Mouse (Mus musculus) liver (tissue): ENCODE data around the gene Rita1.

Experiments
- DNase-seq: peaks from one replicate; pipeline ENCODE4 v3.0.0-alpha.2; 2020; ENCODE audit warnings: mixed read lengths

Gene Rita1

DNA sequence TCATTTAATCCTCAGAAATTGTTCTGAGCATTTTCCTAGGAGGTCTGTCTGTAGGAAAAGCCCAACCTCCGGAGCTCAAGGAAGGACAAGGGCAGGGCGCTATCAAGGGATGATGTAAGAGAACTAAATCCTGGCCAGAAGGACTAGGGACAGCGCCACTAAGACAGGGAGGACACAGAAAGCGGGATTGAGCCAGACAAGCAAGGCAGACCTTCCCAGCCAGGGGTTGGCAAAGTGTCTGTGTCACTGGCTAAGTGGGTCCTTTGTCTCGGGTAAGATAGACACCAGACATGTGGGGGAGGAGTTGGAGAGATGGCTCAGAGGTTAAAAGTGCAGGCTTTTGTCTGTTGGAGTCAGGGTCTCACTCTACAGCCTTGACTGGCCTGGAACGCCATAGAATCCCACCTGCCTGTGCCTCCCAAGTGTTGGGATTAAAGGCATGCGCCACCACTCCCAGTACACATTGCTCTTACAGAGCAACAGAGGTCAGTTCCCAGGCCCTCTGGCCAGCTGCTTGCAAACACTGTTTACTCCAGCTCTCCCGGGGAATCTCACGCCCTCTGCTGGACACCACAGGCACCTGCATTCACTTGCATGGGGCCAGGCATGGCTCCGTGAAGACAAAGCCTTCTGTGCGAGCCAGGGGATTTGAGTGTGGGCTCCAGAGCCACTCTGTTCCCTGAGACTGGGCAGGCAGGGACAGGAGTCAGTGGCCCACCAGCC lies 11.3 kb downstream of the Rita1 start:
- peak; percentile 75 for DNase-seq

DNA sequence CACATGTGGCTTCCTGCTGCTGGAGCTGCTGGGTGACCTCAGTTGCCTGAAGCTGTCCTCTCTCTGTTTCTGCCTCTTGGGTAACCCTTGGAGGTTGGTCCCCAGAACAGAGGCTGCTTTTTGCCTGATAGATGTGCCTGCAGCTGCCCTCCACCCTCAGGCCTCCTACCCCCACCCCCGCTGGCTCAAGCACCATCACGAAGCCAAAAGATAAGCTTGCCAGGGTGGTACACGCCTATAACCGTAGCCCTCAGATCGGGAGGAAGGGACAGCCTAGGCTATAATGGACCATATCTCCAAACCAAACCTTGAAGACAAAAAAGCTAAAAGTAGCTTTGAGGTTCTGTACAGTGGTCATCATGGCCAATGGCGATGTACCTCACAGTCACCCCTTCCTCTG lies 12.8 kb downstream of the Rita1 start:
- DNase-seq: peak; percentile 87

DNA sequence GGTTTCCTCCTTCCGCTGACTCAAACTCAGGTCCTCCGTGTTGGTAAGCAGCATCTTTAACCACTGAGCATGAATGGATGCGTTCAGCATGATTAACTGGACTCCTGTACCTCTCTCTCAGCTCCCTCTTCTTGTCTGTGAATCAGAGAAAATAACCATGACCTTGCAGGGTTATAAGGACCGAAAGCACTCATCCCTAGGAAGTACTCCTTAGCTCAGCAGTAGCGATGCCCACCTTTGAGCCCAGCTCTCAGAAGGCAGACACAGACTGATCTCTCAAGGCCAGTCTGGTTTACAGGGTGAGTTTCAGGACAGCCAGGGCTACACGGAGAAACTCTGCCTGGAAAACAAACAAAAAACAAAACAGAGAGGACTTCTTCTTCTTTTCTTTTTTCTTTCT lies 17.9 kb downstream of the Rita1 start:
- no peak for DNase-seq

DNA sequence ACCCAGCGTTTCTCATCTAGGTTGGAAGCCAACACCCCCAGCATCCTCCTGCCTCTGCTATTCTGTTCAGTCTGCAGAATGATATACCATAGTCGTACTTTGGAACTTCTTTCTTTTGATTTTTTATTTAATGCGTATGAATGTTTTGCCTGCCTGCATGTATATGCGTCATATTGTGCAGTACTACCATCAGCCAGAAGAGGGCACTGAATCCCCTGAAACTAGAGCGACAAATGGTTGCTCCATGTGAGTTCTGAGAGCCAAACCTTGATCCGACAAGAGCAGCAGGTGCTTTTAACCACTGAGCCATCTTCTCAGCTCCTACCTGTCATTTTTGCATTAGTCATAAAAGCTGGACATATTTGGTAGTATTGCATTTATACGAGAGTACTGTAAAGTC lies 20.2 kb downstream of the Rita1 start:
- DNase-seq: peak; percentile 52

DNA sequence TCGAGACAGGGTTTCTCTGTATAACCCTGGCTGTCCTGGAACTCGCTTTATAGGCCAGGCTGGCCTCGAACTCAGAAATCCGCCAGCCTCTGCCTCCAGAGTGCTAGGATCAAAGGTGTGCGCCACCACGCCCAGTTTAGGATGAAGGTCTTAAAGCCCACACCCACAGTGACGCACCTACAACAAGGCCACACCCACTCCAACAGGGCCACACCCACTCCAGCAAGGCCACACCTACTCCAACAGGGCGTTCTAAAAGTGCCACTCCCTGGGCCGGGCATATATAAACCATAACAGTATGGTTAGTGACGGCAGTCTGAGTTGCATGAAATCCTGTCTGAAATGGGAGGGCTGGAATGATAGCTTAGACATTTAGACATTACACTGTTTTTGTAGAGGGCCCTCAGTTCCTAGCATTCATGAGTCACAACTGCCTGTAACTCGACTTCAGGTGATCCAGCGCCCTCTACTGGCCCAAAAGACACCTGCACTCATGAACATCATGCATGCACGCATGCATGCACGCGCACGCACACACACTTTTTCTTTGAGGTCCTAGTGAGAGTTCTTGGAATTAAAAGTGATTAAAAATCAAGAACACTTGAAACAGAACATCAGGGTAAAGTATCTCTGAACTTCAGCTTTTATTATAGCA lies 21.9 kb downstream of the Rita1 start:
- peak; percentile 72 for DNase-seq

DNA sequence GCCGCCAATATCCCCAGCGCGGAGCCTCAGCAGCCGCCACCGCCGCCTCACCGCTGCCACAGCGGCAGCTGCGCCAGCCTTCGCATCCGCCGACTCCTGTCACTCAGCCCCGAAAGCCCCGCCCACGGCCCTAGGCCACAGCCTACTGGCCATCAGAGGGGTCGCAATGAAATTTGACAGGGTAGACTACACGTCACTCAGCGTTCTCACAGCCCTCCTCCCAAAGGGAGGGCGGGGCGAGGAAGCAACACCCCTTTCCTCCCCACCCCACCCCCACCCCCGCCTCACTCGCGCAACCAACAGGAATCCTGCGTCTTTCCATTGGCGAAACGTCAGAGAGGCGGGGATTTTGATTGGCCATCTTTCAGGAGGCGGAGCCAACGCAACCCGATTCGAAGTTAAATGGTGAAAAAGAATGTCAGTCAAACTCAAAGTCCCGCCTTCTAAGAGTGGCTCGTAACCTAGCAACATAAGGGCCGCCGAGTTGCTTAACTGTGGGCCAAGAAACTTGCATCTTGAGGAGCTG lies 23.8 kb downstream of the Rita1 start, which contains the start of the genes Tpcn1 and Iqcd:
TSS of gene Tpcn1 (minus strand) at position 105 of the 526 bp plus-strand sequence.
TSS of gene Iqcd (plus strand) at position 448 of the 526 bp plus-strand sequence.
- peak; percentile 100 for DNase-seq

DNA sequence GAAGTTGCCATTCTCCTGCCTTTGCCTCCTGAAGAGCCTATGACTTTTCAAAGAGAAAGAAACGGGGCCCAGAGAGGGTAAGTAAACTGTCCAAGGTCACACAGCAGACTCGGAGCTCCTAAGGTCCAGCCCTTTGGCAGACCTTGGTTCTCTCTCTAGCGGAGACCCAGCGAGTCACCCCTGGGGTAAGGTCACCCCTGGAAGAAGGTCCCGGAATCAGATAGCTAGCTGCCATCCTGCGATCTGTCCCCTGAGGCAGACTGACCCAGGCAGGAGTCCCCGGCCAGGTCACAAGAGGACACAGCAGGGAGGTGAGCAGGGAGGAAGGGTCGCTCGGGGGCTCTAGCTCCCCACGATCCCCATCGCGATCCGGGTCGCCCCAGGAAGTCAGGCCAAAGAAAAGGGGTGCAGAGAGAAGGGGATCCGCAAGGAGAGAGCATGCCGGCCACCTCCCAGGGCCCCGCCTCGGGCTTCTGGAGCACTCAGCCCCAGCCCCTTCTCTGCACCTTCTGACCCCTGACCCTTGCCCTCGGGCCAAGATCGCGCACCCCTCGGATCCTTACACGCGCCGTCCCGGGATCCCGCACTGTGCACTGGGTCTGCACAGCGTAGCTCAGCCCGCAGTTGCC lies 24.3 kb downstream of the Rita1 start:
- peak; percentile 35 for DNase-seq

DNA sequence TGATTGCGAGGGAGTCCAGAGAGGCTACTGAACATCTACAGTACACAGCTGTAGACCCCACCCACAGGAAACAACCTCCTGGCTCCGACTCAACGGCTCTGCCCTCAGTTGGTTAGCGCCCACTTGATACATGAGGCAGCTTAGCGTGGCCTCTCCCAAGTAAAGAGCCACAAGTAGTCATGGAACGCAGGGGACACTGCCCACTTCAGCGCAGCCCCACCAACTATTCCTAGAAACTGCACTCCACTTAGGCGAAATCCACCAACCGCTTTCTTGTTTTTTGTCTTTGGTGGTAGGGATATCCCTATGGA lies 24.8 kb downstream of the Rita1 start:
- DNase-seq: peak; percentile 82

DNA sequence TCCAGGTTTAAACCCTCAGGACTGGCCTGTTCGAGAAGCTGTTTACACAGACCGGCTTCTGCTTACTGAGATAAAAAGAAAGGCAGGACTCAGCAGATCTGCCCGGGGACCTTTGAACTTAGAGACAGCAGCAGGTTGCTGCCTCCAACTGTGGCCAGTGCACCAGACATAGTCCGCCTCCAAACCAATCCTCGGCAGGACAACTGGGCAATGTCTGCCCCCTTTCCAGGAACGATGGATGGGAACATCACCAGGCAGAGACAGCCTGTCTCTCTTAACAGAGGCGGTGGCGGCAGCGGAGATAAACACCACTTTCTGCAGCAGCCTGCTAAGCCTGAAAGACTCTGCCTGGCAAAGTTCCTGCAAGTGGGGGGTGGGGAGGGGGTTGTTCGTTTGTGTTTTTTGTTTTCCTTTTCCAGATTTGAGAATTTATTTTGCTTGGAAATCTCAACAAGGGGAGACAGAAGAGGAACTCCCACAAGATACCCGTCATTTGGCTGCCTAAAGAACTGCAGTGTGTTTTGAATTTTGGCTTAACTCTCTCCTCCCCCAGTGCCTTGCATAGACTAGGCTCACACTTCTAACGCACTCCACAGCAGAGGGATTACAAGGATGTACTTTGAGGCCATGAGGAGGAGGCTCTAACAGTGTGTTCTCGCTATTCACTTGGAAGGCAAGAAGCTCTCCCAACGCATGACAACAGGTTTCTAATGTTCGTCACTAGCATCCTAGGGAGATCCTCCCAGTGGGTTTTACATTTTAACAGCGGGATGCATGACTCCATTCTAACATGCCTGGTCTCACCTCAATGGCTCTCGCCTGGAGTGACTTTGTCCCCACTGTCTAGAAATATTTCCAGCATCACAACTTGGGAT lies 25.4 kb downstream of the Rita1 start:
- peak; percentile 77 for DNase-seq

DNA sequence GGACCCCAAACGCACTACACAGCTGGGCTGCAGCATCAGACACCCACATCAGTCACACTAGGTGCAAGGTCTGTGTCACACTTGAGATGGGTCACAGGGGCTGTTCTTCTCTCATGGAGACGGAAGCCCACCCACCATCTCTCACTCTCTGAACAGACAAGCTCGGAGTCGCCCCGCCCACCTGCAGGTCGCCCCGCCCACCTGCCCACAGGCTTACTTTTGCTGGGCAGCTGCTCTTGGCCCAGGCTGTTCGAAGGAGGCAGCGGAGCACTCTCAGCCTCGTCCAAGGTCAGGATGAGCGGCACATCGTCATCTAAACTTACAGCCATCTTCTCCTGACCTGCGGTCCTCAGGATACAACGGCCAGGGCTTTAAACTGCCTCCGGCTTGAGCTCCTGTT lies 27.4 kb downstream of the Rita1 start:
- peak; percentile 73 for DNase-seq

DNA sequence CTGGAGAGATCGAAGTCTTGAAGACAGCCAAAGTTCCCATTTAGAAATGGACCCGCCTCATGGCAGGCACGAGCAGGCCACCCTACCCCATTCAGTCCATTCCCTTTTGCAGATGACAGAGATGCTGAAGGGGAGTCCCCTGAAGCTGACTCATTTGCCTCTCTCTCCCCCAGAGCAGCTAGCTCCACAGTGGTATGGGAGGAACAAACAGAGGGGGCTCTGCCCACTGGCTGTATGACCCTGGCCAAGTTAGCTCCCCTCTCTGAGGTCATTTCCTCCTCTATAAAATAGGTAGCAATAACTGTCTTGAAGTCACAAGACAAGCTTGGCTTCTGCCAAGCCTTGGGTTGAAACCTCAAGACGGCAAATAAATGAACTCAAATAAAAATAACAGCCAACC lies 28.9 kb downstream of the Rita1 start:
- DNase-seq: no peak

DNA sequence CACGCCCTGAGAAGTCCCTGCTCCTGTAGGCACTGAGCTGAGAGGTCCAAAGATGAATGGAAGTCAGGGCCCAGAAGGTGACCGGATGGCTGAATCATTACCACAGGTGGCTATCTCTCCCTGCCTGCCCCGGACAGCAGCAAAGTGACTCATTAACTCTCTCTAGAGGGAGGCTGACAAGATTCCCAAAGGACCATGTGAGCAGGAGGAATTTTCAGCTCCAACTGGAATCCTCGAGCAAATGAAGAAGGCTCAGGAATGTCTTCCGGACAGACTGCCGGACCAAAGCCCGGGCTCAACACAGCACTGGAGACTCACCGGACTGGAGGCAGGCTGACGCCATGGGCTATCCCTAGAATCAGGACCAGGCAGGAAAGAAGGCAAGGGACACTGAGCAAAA lies 30.4 kb downstream of the Rita1 start:
- no peak for DNase-seq

DNA sequence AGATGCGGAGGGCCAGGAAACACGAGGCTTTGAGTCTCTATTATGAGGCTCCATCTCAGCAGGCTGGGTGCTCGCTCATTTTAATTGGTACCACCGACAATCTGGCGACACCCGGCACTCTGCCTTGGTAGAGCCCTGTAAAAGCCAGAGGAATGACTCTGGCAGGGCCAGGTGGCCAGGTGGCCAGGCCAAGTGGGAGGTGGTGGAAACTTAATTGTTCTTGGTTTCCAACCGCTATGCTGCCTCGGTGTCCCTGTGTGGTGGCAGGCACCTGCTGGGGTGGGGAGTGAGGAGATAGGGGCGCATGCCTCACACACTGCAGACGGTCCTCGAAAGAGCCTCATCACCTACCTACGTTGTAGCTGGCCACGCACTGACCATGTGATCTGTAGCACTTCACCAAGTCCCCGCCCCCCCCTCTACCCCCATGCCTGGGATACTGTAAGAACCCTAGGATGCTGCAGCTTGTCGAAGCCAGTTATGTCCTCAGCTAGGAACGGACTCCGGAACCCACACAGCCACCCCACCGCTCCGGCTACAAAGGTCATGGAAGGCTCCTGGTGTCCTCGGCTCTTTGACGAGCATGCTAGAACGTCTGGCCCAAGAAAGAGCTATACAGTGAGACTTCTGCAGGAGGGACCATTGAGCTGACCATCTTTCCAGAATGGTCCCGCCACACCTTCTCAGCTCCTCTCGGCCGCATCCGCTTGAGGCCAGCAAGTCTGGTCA lies 32.3 kb downstream of the Rita1 start:
- no peak for DNase-seq

DNA sequence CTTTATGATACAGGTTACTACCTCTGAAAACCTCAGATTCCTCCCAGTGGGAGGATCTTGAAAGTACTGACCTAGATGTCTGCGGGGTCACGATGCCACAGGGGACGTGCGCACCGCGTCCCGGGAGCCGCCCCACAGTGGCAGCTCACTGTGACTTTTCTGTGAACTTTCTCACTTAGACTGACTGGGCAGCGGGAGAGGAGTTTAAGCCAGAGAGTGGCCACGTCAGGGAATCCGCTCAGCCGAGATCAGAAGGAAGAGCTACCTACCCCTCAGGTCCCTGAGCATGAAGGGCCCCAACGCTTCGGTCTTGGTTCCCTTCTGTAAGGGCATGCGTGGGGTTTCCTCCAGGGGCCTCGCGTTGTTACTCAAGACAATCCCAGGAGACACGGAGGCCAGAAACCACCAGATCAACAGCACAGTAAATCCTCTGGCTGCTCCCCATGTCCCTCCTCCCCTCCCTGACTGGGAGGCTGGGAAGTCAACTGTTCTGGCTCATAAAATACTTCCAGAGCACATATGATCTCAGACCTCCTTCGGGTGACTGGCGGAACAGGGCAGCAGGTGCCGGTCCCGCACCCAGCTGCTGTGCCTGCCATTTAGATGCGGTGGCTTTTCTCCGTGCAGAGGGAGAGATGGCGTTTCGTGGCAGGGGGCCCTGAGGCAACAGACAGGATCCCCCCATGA lies 33.0 kb downstream of the Rita1 start:
- DNase-seq: no peak

DNA sequence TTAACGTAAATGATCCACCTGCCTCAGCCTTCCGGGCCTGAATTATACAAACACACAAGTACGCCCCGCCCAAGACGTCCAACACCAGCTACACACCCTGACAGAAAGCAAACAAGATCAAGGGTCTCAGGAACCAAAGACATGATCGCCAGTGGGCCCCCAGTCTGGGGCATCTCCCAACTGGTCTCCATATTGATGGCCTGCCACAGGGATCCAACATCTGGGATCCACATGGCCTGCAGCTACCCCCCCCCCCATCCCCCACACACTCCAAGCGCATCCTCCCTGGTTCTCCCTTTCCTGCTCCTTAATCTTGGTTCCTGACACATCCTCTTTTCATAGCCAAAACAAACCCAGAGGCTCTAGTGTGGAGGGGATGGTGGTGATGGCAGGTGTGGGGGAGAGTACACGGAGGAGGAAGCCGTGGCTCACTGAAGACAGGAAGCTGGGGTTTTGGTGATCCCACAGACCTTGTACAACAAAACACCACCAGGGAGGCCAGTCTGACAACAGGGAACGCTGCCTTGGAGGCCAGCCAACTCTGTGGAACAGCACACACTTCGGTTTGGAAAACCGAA lies 33.8 kb downstream of the Rita1 start:
- peak; percentile 57 for DNase-seq

DNA sequence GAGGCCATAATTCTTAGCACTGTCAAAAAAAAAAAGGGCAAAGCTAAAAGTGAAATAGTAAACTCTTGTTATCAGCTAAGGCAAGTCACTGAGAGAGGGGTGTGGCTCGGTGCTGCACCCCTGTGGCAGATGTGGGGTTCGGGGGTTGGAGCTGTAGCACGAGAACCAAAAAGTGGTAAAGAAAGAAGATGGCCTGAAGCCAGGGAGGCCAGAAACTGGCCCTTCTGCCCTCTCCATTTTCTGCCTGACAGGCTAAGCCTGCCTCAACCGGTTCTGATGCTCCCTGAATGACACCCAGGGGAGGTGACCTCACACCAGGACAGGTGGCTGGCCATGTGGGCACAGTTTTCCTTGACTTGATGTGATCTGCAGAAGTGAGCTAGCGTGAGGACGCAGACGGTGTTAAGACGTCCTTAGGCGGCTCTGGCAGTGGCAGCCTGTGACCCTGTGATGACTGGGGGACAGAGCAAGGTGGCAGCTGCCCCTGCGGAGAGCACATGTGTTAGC lies 34.4 kb downstream of the Rita1 start:
- DNase-seq: peak; percentile 89

DNA sequence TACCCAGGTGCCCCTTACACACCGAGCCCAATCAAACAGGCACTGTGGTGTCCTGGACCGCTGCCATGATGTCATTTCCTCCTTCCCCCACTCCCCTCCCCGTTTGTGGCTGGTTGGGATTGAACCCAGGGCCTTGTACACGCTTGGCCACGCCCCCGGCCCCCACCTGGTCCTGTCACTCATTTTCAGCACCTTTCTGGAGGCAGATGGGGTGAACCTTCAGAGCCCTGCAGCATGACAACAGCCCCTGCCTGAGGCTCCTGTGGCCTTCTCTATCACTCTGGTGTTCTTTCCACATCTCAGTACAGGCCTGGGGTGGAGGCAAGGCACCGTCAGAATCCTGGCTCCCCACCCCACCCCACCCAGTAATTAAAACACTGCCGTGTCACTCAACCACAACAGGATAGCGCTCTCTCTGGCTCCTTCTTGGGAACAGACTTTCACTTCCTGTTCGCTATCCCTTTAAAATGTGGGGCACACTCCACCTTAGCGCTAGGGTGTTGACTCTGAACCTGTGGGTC lies 35.5 kb downstream of the Rita1 start:
- DNase-seq: peak; percentile 75

DNA sequence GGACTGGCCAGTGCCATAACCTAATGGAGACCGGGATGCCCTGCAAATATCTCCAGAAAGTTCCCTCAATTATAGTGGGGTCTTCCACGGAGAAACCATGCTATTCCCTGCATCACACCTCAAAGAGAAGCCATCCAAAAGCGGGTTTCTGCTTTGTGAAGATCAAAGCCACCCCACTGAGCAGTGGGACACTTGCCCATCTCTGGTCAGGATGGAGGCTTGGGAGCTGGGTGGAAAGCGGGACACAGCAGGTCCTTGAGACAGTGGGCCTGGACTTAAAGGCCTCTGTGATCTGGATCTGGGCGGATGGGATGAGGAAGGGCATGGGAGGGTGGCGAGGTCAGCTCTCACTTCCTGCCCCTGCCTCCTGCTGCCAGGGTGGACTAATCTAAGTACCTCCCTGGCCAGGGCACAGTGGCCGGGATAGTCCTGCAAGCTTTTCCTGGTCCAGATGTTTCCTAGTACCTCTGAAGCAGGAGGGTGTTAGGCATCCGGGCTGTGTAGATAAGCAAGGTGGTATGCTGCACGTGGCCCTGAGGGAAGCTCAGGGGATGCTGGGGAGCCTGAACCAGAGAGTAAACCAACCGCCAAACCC lies 37.8 kb downstream of the Rita1 start:
- DNase-seq: no peak

DNA sequence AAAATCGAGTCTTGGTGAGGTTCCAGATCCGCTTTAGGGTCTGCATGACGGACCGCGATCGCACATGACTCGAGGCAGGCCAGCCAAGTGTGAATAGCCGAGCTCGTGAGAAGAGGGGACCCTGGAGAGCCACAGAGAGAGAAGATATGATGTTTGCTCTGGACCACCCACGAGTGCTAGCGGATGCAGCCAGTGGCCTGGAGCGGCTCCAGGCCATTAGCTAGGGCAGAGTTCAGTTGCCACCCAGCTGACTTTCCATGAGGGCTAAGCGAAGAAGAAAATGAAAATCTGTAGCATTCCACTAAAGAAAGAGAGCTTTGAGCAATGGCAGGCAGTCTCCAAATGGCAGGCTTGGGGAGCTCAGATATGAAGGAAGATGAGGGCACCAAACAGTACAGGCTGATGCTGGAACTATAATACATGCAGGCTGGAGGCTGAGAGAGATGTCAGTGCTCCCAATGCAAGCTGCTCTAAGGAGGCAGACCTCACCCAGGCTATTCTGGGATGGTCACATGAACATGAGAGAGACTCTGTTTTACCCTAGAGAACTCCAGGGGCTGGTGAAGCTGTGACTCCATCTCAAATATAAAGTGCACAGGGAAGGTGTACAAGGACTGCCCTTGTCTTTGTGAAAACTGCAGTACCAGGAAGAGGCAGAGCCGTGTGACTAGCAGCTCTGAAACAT lies 41.2 kb downstream of the Rita1 start:
- no peak for DNase-seq
